Mouse (Mus musculus): Measurements from ENCODE around the gene Cyp11a1. TPM values are rescaled to one million over a fixed set of nuclear protein-coding genes. Genes with fewer than 3 reads are reported as not detected.

Cyp11a1 gene
- polyA plus RNA-seq, 1 experiment from 2014 or later = 7.0 TPM

DNA sequence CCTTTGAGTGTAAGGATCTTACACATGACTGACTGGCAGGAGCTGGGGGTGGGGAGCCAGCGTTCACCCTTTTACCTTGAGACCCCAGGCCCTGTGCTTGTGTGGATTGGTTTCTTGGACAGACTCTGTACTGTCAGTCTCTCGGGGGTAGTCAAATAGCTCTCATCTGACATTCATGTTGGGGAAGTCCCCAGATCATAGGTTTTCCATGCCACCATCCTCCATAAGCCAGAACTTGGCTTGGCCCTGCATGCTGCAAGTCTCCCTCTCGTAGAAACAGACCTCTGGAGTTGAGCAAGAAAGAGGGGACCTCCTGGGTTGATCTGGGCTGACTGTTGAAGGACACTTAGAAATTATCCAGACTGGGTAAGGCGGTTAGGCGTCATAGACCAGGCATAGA is 12.2 kb downstream of the Cyp11a1 start:
- Histone ChIP-seq H3K4me3 (ENCODE audit: low read depth, low read length) (no peak overlapping the region), H3K9me3 (ENCODE audit: control insufficient read depth, low read length) (no peaks in the 10 kb centered on the region), H3K27me3 (replicated peaks; ENCODE audit: control insufficient read depth, insufficient read depth, low read length) (no peaks in the 10 kb centered on the region), H3K9ac (ENCODE audit: low read depth, low read length) (no peak overlapping the region), H3K4me1 (ENCODE audit: control insufficient read depth, insufficient read depth, low read length) (no peaks in the 10 kb centered on the region), H3K27ac (replicated peaks; ENCODE audit: low read depth, low read length) (no peak overlapping the region), H3K36me3 (ENCODE audit: control insufficient read depth, insufficient read depth, low read length) (no peaks in the 10 kb centered on the region), H3K4me2 (ENCODE audit: low read depth, low read length) (no peak overlapping the region)
- no peak for ATAC-seq (ENCODE audit: low read depth)
- DNase-seq (ENCODE audit: low spot score) = no peak
- 85% methylated on average over 5 of the region's 5 CpGs for WGBS

DNA sequence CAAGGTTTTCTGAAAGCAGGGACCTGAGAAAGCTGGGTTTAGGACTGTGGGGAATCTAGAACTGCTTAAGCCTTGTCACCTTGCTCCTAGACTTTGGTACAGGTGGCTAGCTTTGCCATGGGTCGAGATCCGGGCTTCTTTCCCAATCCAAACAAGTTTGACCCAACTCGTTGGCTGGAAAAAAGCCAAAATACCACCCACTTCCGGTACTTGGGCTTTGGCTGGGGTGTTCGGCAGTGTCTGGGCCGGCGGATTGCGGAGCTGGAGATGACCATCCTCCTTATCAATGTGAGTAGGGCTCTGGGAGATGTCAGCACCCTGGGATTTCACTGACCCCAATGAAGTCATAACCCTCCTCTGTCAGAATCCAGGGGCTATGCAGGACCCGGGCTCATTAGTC is 19.8 kb downstream of the Cyp11a1 start:
- Histone ChIP-seq H3K4me3 (ENCODE audit: low read depth, low read length) (no peak overlapping the region), H3K36me3 (ENCODE audit: control insufficient read depth, insufficient read depth, low read length) (no peaks in the 10 kb centered on the region), H3K27me3 (replicated peaks; ENCODE audit: control insufficient read depth, insufficient read depth, low read length) (no peaks in the 10 kb centered on the region), H3K9ac (ENCODE audit: low read depth, low read length) (no peak overlapping the region), H3K4me1 (ENCODE audit: control insufficient read depth, insufficient read depth, low read length) (no peaks in the 10 kb centered on the region), H3K4me2 (ENCODE audit: low read depth, low read length) (no peak overlapping the region), H3K9me3 (ENCODE audit: control insufficient read depth, low read length) (no peaks in the 10 kb centered on the region), H3K27ac (replicated peaks; ENCODE audit: low read depth, low read length) (no peak overlapping the region)
- WGBS = 81% methylated on average over 9 of the region's 9 CpGs
- DNase-seq (ENCODE audit: low spot score) (no peak), ATAC-seq (ENCODE audit: low read depth) (no peak)

DNA sequence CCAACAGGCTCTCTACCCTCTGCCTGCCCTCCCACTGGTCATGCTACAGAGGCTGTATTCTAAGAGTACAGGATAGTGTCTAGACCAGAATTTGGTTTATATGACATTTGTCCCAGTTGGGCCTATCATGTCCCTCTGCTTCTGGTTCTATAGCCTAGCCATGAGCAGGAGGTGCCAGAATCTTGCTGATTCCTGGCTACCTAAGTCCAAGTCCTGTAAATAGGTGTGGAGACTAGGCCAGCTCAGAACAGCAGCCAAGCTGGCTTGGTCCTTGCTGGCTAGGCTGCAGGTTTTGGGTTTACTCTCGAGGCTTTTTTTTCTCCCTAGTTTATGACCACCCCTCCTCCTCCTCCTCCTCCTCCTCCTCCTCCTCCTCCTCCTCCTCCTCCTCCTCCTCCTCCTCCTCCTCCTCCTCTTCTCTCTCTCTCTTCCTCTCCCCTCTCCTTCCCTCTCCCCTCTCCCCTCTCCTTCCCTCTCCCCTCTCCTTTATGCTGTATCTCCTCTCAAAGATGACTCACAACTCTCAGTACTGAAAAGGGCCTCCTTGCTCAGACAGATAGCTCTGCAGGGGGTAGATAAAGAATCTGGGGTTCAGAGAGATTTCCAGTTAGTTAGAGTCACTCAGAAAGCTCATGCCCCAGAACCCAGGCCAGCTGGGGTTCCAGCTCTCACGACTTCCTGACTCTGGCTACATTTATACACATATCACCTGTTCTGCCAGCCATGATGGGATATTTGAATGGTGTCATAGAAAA is 21.4 kb downstream of the Cyp11a1 start:
- H3K4me3 ChIP-seq (ENCODE audit: low read depth, low read length) = no peak overlapping the region
- H3K4me1 ChIP-seq (ENCODE audit: control insufficient read depth, insufficient read depth, low read length) = no peaks in the 10 kb centered on the region
- H3K4me2 ChIP-seq (ENCODE audit: low read depth, low read length) = no peak overlapping the region
- no peak for ATAC-seq (ENCODE audit: low read depth)
- no peaks in the 10 kb centered on the region for H3K9me3 ChIP-seq (ENCODE audit: control insufficient read depth, low read length)
- 43% methylated on average over 2 of the region's 2 CpGs for WGBS
- no peaks in the 10 kb centered on the region for H3K36me3 ChIP-seq (ENCODE audit: control insufficient read depth, insufficient read depth, low read length)
- no peak overlapping the region for H3K27ac ChIP-seq (replicated peaks; ENCODE audit: low read depth, low read length)
- H3K9ac ChIP-seq (ENCODE audit: low read depth, low read length) = no peak overlapping the region
- no peak for DNase-seq (ENCODE audit: low spot score)
- no peaks in the 10 kb centered on the region for H3K27me3 ChIP-seq (replicated peaks; ENCODE audit: control insufficient read depth, insufficient read depth, low read length)

DNA sequence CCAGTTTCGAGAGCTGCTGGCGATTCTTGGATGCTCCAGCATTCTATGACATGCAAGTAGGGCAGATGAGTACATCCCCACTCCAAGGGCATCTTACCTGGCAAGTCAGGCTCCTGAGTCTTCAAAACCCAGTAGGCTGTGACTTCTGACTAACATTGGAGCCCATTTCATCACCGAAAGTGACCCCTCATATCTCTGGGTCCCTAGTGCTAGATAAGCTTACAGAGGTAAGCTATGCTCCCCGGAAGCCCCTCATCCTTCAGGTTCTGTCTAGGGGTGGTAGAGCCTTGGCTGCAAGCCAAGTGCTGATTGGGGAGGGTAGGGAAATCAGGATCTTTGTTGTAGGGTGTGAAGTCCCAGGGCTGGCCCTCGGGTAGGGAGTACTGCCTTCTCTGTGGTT is 22.6 kb downstream of the Cyp11a1 start:
- WGBS = 58% methylated on average over 5 of the region's 5 CpGs
- DNase-seq (ENCODE audit: low spot score) (no peak), ATAC-seq (ENCODE audit: low read depth) (no peak)
- no peaks in the 10 kb centered on the region for H3K36me3 ChIP-seq (ENCODE audit: control insufficient read depth, insufficient read depth, low read length)
- no peaks in the 10 kb centered on the region for H3K27me3 ChIP-seq (replicated peaks; ENCODE audit: control insufficient read depth, insufficient read depth, low read length)
- H3K9ac ChIP-seq (ENCODE audit: low read depth, low read length) = no peak overlapping the region
- H3K4me3 ChIP-seq (ENCODE audit: low read depth, low read length) = no peak overlapping the region
- no peaks in the 10 kb centered on the region for H3K4me1 ChIP-seq (ENCODE audit: control insufficient read depth, insufficient read depth, low read length)
- H3K27ac ChIP-seq (replicated peaks; ENCODE audit: low read depth, low read length) = no peak overlapping the region
- no peaks in the 10 kb centered on the region for H3K9me3 ChIP-seq (ENCODE audit: control insufficient read depth, low read length)
- H3K4me2 ChIP-seq (ENCODE audit: low read depth, low read length) = no peak overlapping the region

DNA sequence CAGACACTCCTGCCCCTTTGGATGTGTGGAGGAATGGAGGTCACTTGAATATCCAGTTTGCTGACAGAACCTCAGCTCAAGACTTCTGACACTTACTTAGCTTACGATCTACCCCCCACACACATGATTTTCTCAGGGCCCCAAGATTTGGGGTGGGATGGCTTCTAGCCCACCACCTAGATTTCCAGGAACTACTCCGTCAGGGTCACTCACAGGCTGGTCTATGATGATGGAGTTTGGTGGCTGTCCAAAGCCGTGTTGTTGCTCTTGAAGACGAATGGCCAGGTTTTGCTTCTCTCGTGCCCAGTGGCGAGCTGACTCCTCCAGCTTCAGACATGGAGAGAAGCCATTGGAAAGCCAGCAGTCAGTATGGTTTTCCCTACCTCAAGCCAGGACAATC is 23.4 kb downstream of the Cyp11a1 start:
- Histone ChIP-seq H3K27ac (replicated peaks; ENCODE audit: low read depth, low read length) (no peak overlapping the region), H3K4me2 (ENCODE audit: low read depth, low read length) (no peak overlapping the region), H3K4me3 (ENCODE audit: low read depth, low read length) (no peak overlapping the region), H3K4me1 (ENCODE audit: control insufficient read depth, insufficient read depth, low read length) (no peaks in the 10 kb centered on the region), H3K27me3 (replicated peaks; ENCODE audit: control insufficient read depth, insufficient read depth, low read length) (no peaks in the 10 kb centered on the region), H3K9me3 (ENCODE audit: control insufficient read depth, low read length) (no peaks in the 10 kb centered on the region), H3K36me3 (ENCODE audit: control insufficient read depth, insufficient read depth, low read length) (no peaks in the 10 kb centered on the region), H3K9ac (ENCODE audit: low read depth, low read length) (no peak overlapping the region)
- WGBS = 79% methylated on average over 6 of the region's 6 CpGs
- no peak for DNase-seq (ENCODE audit: low spot score)
- no peak for ATAC-seq (ENCODE audit: low read depth)

DNA sequence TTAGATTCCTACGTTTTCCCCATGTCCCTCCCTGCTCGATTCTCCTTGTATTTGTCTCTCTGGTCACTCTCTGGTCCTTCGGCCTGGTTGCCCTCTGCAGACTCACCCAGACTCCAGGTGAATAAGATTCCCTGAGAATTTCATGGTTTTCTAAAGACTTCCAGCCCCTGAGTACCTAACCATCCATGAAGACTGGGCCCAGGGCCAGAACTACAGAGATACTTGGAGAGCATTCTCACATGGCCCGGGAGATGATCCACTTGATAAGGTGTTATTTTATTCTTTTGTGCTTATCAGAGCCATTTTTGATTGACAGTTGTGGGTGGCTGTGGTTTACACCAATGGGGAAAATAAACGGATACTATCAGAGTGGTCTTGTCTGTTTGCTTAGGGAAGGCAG is 25.7 kb downstream of the Cyp11a1 start:
- Histone ChIP-seq H3K4me1 (ENCODE audit: control insufficient read depth, insufficient read depth, low read length) (no peaks in the 10 kb centered on the region), H3K9me3 (ENCODE audit: control insufficient read depth, low read length) (no peaks in the 10 kb centered on the region), H3K9ac (ENCODE audit: low read depth, low read length) (no peak overlapping the region), H3K36me3 (ENCODE audit: control insufficient read depth, insufficient read depth, low read length) (no peaks in the 10 kb centered on the region), H3K4me2 (ENCODE audit: low read depth, low read length) (no peak overlapping the region), H3K4me3 (ENCODE audit: low read depth, low read length) (no peak overlapping the region), H3K27me3 (replicated peaks; ENCODE audit: control insufficient read depth, insufficient read depth, low read length) (no peaks in the 10 kb centered on the region), H3K27ac (replicated peaks; ENCODE audit: low read depth, low read length) (no peak overlapping the region)
- WGBS = 67% methylated on average over 5 of the region's 5 CpGs
- DNase-seq (ENCODE audit: low spot score) (no peak), ATAC-seq (ENCODE audit: low read depth) (no peak)

DNA sequence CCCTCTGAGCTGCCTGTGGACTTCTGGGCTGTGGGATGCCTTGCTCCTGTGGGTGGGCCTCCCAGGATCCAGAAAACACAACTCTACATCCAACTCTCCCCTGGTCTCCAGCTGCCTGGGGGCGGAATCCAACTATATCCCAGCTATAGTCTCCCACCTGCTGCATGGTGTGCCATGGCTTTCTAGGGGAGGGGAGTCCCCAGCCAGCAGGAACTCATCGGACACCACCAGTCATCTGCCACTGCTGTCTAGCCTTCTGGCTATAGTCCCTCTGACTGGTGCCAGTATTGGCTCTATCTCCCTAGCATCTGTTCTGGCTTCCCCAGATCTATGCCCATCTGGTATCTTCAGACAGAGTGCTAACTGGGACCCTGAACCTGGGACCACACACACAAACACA is 29.3 kb downstream of the Cyp11a1 start:
- Histone ChIP-seq H3K36me3 (ENCODE audit: control insufficient read depth, insufficient read depth, low read length) (no peaks in the 10 kb centered on the region), H3K4me2 (ENCODE audit: low read depth, low read length) (no peak overlapping the region), H3K27ac (replicated peaks; ENCODE audit: low read depth, low read length) (no peak overlapping the region), H3K4me3 (ENCODE audit: low read depth, low read length) (no peak overlapping the region), H3K4me1 (ENCODE audit: control insufficient read depth, insufficient read depth, low read length) (no peaks in the 10 kb centered on the region), H3K27me3 (replicated peaks; ENCODE audit: control insufficient read depth, insufficient read depth, low read length) (no peaks in the 10 kb centered on the region), H3K9ac (ENCODE audit: low read depth, low read length) (no peak overlapping the region), H3K9me3 (ENCODE audit: control insufficient read depth, low read length) (no peaks in the 10 kb centered on the region)
- ATAC-seq (ENCODE audit: low read depth) (no peak), DNase-seq (ENCODE audit: low spot score) (no peak)
- WGBS = 82% methylated on average over 2 of the region's 2 CpGs

DNA sequence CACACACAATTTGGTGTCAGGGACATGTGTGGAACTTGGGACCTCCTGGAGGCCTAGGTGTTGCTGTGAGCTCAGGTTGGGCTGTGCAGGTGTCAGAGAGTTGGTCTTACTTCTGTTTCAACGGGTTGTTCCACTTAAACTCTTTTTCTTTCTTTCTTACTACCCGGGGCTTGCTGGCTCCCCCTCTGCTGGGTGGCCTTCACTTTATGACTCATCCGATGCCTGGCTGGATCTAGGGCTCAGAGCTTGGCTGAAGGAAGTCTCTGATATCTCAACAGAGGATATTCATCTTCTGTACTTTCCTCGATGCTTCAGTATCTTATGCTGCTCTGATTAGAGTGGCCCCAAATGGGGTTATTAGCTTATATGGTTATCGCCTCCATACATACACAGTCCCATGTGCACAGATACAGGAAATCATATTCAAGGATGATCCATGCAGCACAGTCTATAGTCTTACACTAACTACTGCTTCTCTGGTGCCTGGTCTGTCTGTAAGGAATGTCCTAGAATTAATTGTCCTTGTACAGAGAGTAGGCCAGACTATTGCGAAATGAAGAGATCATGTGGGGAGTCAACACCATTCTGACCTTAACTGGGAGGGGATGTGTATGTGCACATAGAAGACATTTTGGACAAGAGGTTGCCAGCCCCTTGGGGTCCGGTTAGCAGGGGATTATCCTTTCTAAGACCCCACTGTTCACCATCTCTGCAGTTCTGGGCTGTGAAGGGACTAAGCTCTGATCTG is 29.9 kb downstream of the Cyp11a1 start:
- Histone ChIP-seq H3K27me3 (replicated peaks; ENCODE audit: control insufficient read depth, insufficient read depth, low read length) (no peaks in the 10 kb centered on the region), H3K4me2 (ENCODE audit: low read depth, low read length) (no peak overlapping the region), H3K4me1 (ENCODE audit: control insufficient read depth, insufficient read depth, low read length) (no peaks in the 10 kb centered on the region), H3K9me3 (ENCODE audit: control insufficient read depth, low read length) (no peaks in the 10 kb centered on the region), H3K36me3 (ENCODE audit: control insufficient read depth, insufficient read depth, low read length) (no peaks in the 10 kb centered on the region), H3K27ac (replicated peaks; ENCODE audit: low read depth, low read length) (no peak overlapping the region), H3K4me3 (ENCODE audit: low read depth, low read length) (no peak overlapping the region), H3K9ac (ENCODE audit: low read depth, low read length) (no peak overlapping the region)
- DNase-seq (ENCODE audit: low spot score) (no peak), ATAC-seq (ENCODE audit: low read depth) (no peak)
- 69% methylated on average over 7 of the region's 7 CpGs for WGBS

DNA sequence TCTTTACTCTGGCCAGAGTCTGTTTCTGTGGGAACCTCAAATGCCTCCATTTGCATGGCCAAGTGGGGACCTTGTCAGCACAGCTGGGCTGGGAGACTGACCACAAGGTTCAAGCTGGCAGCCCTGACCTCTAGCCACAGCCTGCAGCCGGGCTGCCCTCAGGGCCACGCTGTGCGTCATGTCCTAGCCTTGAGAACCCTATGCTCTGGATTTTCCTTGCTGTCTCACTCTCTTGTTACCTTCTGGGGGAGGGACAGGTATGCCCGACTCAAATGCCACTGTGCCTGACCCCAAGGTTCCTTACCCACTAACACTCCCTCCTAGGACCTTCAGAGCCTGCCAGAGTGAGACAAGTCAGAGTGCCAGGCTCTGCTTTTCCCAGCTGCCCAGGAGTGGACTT is 30.8 kb downstream of the Cyp11a1 start:
- DNase-seq (ENCODE audit: low spot score) = no peak
- no peaks in the 10 kb centered on the region for H3K9me3 ChIP-seq (ENCODE audit: control insufficient read depth, low read length)
- H3K27me3 ChIP-seq (replicated peaks; ENCODE audit: control insufficient read depth, insufficient read depth, low read length) = no peaks in the 10 kb centered on the region
- H3K9ac ChIP-seq (ENCODE audit: low read depth, low read length) = no peak overlapping the region
- H3K27ac ChIP-seq (replicated peaks; ENCODE audit: low read depth, low read length) = no peak overlapping the region
- WGBS = 55% methylated on average over 4 of the region's 4 CpGs
- no peaks in the 10 kb centered on the region for H3K36me3 ChIP-seq (ENCODE audit: control insufficient read depth, insufficient read depth, low read length)
- no peak overlapping the region for H3K4me3 ChIP-seq (ENCODE audit: low read depth, low read length)
- no peak for ATAC-seq (ENCODE audit: low read depth)
- no peaks in the 10 kb centered on the region; the same call in 1 of the 2 replicates for H3K4me1 ChIP-seq (ENCODE audit: control insufficient read depth, insufficient read depth, low read length)
- no peak overlapping the region for H3K4me2 ChIP-seq (ENCODE audit: low read depth, low read length)

Data from embryonic facial prominence, embryonic 14.5 days (tissue).